Mouse (Mus musculus): ENCODE results near the gene Cel. TPM values are rescaled to one million over a fixed set of nuclear protein-coding genes. Genes with fewer than 3 reads are reported as not detected.
"Not testable (repeated sequence)": the region's sequence is repeated elsewhere in the genome, so short reads cannot be mapped to it uniquely, and the experiment has no call there.

Gene Cel
- polyA plus RNA-seq, 1 experiment: not detected

DNA sequence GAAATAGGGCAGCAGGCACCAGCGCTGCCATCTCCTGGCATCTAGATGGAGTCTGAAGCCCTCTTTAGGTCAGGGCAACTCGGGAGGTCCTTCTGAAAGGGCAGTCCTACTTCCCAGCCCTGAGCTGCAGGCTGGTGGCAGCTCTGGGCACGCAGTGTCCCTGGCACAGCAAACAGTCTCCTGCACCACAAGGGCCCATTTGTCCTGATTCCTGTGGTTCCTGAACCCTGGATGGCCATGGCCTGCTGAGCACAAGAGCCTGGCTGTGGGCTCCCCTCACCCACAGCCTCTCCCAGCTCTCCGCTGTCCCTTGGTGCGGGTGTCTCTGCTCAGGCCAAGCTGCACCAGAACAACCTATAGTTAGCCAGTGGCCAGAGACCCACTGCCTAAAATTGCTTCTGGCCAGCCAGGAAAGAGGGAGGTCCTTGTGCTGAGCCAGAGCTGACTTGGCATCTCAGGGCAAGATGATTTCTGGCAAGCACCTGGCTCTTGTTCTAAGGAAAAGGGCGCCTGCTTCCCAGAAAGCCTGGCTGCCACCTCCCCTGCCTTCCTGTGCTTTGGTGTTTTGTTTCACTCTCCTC, 41.5 kb downstream of the Cel start:
- Histone ChIP-seq H3K4me3 (ENCODE audit: insufficient read depth, low read depth, low read length) (no peak overlapping the region), H3K4me1 (ENCODE audit: control insufficient read depth, insufficient read depth, low read length) (peaks cover 75% of the 10 kb centered on the region), H3K27ac (ENCODE audit: insufficient read depth, low read depth, low read length) (peak overlapping the region; percentile 81)
- TF ChIP-seq POLR2A (IDR thresholded peaks at IDR 0.05; ENCODE audit: insufficient read depth, low read depth, low read length): no peak
- WGBS: 67% methylated on average over 6 of the region's 6 CpGs

DNA sequence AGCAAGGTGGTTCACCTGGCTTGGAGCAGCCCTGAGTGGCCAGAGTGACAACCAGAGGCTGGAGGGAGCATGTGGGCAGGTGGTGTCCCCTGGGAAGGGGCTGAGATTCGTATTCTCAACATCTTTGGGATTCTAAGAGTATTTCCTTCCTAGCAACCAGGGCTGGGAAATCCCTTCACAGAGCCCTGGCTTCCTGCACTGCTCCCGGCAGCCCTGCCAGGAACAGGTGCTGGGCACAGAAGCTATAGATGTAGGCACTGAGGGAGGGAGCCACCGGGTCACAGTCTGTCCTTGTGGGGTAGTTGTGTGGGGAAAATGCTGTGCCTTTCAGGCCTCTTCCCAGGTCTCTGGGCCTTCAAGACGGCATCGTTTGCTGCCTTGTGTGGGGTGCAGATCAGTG, 42.6 kb downstream of the Cel start:
- TF ChIP-seq CTCF (IDR thresholded peaks at IDR 0.05; ENCODE audit: insufficient read depth, low read depth, low read length) (no peak), POLR2A (IDR thresholded peaks at IDR 0.05; ENCODE audit: insufficient read depth, low read depth, low read length) (no peak)
- WGBS: 59% methylated on average over 5 of the region's 5 CpGs
- peaks cover 69% of the 10 kb centered on the region for H3K4me1 ChIP-seq (ENCODE audit: control insufficient read depth, insufficient read depth, low read length)
- H3K4me3 ChIP-seq (ENCODE audit: insufficient read depth, low read depth, low read length): no peak overlapping the region
- peak overlapping the region; percentile 81 for H3K27ac ChIP-seq (ENCODE audit: insufficient read depth, low read depth, low read length)

DNA sequence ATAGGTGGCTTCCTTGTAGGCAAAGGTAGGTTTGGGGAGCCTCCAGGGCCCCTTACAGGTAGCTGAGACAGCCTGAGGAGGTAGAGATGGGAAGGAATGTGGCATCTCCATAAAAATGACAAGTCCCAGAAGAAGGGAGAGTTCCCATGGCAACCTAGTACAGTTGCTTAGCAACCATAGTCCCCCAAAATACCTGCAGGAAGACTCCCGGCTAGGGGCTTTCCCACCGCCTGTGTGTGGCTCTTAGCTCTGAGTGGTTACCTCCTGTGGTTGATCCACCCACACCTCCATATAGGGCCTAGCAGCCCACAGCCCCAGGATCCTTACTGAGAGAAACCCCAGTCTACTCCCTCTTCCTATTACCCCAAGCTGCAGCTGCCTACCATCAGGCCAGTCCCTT, 45.0 kb downstream of the Cel start:
- Histone ChIP-seq H3K4me3 (ENCODE audit: insufficient read depth, low read depth, low read length) (no peak overlapping the region), H3K4me1 (ENCODE audit: control insufficient read depth, insufficient read depth, low read length) (peaks cover 61% of the 10 kb centered on the region), H3K27ac (ENCODE audit: insufficient read depth, low read depth, low read length) (no peak overlapping the region)
- TF ChIP-seq POLR2A (IDR thresholded peaks at IDR 0.05; ENCODE audit: insufficient read depth, low read depth, low read length) (no peak), CTCF (IDR thresholded peaks at IDR 0.05; ENCODE audit: insufficient read depth, low read depth, low read length) (no peak)
- 32% methylated on average over 2 of the region's 2 CpGs for WGBS

DNA sequence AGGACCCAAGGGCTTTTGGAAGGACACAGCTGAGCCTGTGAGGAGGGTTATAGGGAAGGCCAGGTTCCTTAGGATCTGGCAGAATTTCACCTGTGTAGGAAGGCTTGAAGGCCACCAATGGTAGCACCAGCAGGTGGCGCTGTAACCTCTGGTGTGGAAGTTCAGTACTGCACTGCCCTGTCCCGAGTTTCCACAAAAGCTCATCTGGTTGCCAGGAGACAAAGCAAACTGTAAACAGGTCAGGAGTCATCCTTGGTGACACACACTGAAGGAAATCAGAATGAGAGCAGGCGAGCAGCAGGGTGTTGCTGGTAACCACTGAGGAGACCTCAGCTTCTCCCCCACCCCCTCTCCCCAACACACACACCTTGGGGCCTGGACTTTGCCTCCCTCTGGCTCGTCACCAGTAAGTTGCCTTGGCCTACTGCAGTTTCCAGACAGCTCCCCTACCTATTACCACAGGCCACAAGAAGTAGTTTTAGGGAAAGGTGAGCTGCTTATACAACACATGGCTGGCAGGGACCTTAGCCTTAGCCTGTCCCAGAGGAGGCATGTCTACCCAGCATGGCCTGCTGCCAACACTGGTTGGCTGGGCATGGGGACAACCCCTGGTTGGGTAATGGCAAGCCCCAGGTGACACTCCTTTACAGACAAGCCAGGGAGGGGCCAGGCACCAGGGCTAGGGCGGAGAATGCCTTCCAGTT, 45.8 kb downstream of the Cel start:
- WGBS: 58% methylated on average over 5 of the region's 5 CpGs
- H3K4me1 ChIP-seq (ENCODE audit: control insufficient read depth, insufficient read depth, low read length): peaks cover 58% of the 10 kb centered on the region
- H3K27ac ChIP-seq (ENCODE audit: insufficient read depth, low read depth, low read length): no peak overlapping the region
- peak; percentile 65 for TF ChIP-seq CTCF (IDR thresholded peaks at IDR 0.05; ENCODE audit: insufficient read depth, low read depth, low read length)
- TF ChIP-seq POLR2A (IDR thresholded peaks at IDR 0.05; ENCODE audit: insufficient read depth, low read depth, low read length): no peak
- no peak overlapping the region for H3K4me3 ChIP-seq (ENCODE audit: insufficient read depth, low read depth, low read length)

DNA sequence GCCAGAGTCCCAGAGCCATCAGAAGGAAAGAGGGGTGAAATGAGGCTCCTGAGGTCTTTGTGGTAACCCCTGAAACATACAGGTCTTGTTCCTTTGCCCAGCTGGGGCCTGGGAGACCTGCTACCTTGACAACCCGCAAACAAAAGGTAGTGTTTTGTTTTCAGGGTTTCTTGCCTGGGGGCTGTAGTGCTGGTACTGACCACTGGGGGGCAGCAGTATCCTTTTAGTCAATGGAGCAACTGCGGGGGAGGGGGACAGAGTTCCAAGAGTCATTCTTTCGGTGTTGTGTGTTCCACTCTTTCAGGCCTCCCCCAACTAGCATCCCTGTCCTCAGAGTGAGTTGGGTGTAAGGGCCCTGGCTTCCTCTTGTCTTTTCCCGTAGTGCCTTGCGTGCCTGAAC, 48.7 kb downstream of the Cel start:
- no peak overlapping the region for H3K27ac ChIP-seq (ENCODE audit: insufficient read depth, low read depth, low read length)
- TF ChIP-seq POLR2A (IDR thresholded peaks at IDR 0.05; ENCODE audit: insufficient read depth, low read depth, low read length) (no peak), CTCF (IDR thresholded peaks at IDR 0.05; ENCODE audit: insufficient read depth, low read depth, low read length) (peak; percentile 52; the same call in 1 of the 2 replicates)
- 22% methylated on average over 5 of the region's 5 CpGs for WGBS
- H3K4me1 ChIP-seq (ENCODE audit: control insufficient read depth, insufficient read depth, low read length): peaks cover 38% of the 10 kb centered on the region
- H3K4me3 ChIP-seq (ENCODE audit: insufficient read depth, low read depth, low read length): peak overlapping the region; percentile 19; the same call in 1 of the 2 replicates

DNA sequence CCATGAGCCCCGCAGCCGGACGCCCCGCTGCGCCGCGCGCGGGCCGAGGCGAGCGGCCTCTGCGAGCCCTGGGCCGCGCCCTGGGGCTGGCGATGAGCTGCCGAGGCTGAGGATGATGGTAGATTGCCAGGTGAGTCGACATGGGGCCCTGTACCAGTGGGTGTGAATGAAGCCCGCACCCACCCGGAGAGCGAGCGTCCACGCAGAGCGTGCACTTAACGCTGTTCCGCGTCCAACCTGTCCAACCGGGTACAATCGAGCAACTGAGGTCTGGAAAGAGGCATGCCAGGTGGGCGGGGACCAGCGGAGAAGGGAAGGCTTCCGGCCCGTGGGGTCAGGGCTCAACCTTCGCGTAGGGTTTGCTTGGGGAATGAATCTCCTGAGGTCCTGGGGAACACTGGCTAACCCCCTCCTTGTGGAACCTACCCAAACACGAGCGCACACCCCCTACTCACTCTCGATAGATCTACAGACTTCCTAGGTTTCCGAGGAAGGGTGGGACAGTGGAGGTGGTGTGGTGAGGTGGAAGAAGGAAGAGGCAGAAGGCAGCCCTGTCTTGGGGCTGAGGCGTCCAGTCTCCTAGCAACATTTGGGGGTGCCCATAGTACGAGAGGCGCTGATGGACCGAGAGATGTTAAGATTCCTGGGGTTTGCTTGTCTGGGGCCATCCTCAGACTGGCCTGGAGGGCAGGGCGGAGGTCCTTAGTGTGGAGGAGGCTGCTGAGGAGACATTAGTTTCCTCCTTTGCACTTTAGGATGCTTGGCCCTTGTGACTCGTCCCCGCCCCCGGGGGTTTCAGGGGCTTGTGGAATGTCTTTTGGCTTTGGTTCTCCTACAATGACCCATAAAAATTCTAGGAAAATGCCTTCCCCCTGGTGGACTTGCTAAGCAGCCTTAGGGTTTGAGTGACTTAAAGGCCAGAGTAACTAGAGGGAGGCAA, 49.5 kb downstream of the Cel start:
- 4% methylated on average over 47 of the region's 47 CpGs for WGBS
- no peak for TF ChIP-seq POLR2A (IDR thresholded peaks at IDR 0.05; ENCODE audit: insufficient read depth, low read depth, low read length)
- TF ChIP-seq CTCF (IDR thresholded peaks at IDR 0.05; ENCODE audit: insufficient read depth, low read depth, low read length): no peak
- no peak overlapping the region for H3K27ac ChIP-seq (ENCODE audit: insufficient read depth, low read depth, low read length)
- H3K4me1 ChIP-seq (ENCODE audit: control insufficient read depth, insufficient read depth, low read length): peaks cover 35% of the 10 kb centered on the region
- H3K4me3 ChIP-seq (ENCODE audit: insufficient read depth, low read depth, low read length): peak overlapping the region; percentile 82

DNA sequence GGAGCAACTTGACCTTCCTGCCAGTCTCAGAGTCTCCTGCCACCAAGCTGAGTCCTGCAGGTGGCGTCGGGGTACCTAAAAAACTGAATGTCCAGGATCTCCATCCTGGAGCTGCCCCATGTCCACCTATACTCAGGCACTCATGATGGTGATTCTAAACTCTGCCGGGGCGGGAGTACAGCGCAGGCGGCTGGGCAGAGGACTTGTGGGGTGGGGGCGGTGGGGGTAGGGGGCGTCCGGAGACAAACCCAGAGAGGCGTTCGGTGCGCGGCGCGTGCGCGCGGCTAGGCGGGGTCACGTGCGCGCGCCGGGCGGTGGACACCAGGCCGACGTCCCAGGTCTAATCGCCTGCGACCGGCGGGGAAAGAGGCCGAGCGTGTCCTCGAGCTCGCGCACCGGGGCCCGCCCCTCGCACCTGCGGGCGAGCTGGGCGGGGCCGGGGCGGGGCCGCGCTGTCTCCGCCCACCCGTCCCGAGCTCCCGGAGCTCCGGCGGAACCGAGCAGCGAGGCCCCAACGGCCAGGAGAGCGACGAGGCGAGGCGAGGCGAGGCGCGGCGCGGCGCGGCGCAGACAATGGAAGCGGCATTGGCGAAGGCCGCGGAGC, 50.3 kb downstream of the Cel start, which contains the start of gene Ralgds:
TSS of gene Ralgds (plus strand) at position 328 of the 604 bp plus-strand sequence.
- peaks cover 29% of the 10 kb centered on the region for H3K4me1 ChIP-seq (ENCODE audit: control insufficient read depth, insufficient read depth, low read length)
- whole genome bisulfite sequencing: under 1% methylated on average over 71 of the region's 71 CpGs
- no peak within 1 kb of the TSS for H3K27ac ChIP-seq (ENCODE audit: insufficient read depth, low read depth, low read length)
- 0 out of 2 replicates have a peak, but pooled peaks have one; percentile 25 for TF ChIP-seq POLR2A (IDR thresholded peaks at IDR 0.05; ENCODE audit: insufficient read depth, low read depth, low read length)
- no peak for TF ChIP-seq CTCF (IDR thresholded peaks at IDR 0.05; ENCODE audit: insufficient read depth, low read depth, low read length)
- peak within 1 kb of the TSS; percentile 82 for H3K4me3 ChIP-seq (ENCODE audit: insufficient read depth, low read depth, low read length)

DNA sequence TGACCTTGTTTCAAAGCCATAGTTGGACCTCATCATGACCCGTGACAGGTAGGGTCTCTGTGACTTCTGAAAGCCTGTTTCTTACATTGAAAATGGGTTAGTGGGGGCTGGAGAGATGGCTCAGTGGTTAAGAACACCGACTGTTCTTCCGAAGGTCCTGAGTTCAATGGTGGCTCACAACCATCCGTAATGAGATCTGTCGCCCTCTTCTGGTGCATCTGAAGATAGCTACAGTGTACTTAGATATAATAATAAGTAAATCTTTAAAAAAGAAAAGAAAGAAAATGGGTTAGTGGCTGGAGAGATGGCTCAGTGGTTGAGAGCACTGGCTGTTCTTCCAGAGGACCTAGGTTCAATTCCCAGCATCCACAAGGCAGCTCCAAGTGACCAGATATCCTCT, 51.6 kb downstream of the Cel start:
- H3K27ac ChIP-seq (ENCODE audit: insufficient read depth, low read depth, low read length); H3K4me3 ChIP-seq (ENCODE audit: insufficient read depth, low read depth, low read length): not testable (repeated sequence)
- WGBS: 55% methylated on average over 5 of the region's 5 CpGs
- peaks cover 19% of the 10 kb centered on the region for H3K4me1 ChIP-seq (ENCODE audit: control insufficient read depth, insufficient read depth, low read length)

Data from olfactory bulb, adult 2 months (tissue).